Mouse (Mus musculus) spleen, adult 2 months (tissue): ENCODE results near the gene Bcl6.
A peak's percentile ranks its signal among the peaks of the same experiment; 100 is the strongest.

ENCODE experiments used
- CTCF ChIP-seq: fragments of 200-500 bp; IDR thresholded peaks from 2 replicates; pipeline ENCODE4 v1.5.1; 2011; ENCODE audit warnings: mild to moderate bottlenecking, inconsistent platforms; ENCODE audit not compliant: insufficient read depth, insufficient read length, insufficient replicate concordance; ENCODE audit errors: extremely low read depth
- POLR2A ChIP-seq: fragments of 200-500 bp; IDR thresholded peaks from 2 replicates; pipeline ENCODE4 v1.6.1; 2011; ENCODE audit warnings: low read depth, low read length, inconsistent platforms

GRCm38 (mm10) chr16:23991170-23991569 is 2.5 kb upstream of the Bcl6 start:
- TF ChIP-seq CTCF = peak; percentile 90
- TF ChIP-seq POLR2A = no peak
